Mouse (Mus musculus) liver, embryonic 16.5 days (tissue): ENCODE measurements around the gene 1700092M07Rik. TPM values are rescaled to one million over a fixed set of nuclear protein-coding genes. Genes with fewer than 3 reads are reported as not detected.
"Not testable (repeated sequence)": the region's sequence is repeated elsewhere in the genome, so short reads cannot be mapped to it uniquely, and the experiment has no call there.

Source experiments
- ATAC-seq: fragments of 200-750 bp; cut with Nextera tagmentation; 2 replicates; pipeline ENCODE4 v1.8.0; 2017; ENCODE audit warnings: low read depth, mild to moderate bottlenecking, moderate number of reproducible peaks, moderate library complexity
- H3K27ac ChIP-seq: fragments of 300-500 bp; sonication (generic); 2 replicates; pipeline ENCODE4 v1.5.1; 2014; ENCODE audit warnings: mild to moderate bottlenecking, low read length
- H3K27me3 ChIP-seq: fragments of 300-500 bp; sonication (generic); 2 replicates; pipeline ENCODE4 v1.6.1; 2014; ENCODE audit warnings: low read depth, low read length, mixed read lengths; ENCODE audit not compliant: control insufficient read depth, insufficient read depth
- H3K36me3 ChIP-seq: fragments of 300-500 bp; sonication (generic); 2 replicates; pipeline ENCODE4 v1.6.1; 2014; ENCODE audit warnings: mild to moderate bottlenecking; ENCODE audit not compliant: control insufficient read depth, insufficient read depth
- H3K4me1 ChIP-seq: fragments of 300-500 bp; sonication (generic); 2 replicates; pipeline ENCODE4 v1.6.1; 2014; ENCODE audit warnings: low read depth, low read length, mixed read lengths; ENCODE audit not compliant: control insufficient read depth
- H3K4me2 ChIP-seq: fragments of 300-500 bp; sonication (generic); 2 replicates; pipeline ENCODE4 v1.6.1; 2014; ENCODE audit warnings: low read depth, low read length, mixed read lengths
- H3K4me3 ChIP-seq: fragments of 300-500 bp; sonication (generic); 2 replicates; pipeline ENCODE4 v1.5.1; 2014; ENCODE audit warnings: low read depth, mild to moderate bottlenecking, low read length
- H3K9ac ChIP-seq: fragments of 300-500 bp; sonication (generic); 2 replicates; pipeline ENCODE4 v1.6.1; 2014; ENCODE audit warnings: low read depth, low read length
- H3K9me3 ChIP-seq: fragments of 300-500 bp; sonication (generic); replicated peaks from 2 replicates; pipeline ENCODE4 v1.6.1; 2016; ENCODE audit warnings: low read length; ENCODE audit not compliant: control insufficient read depth
- WGBS: fragments of 180-500 bp; shearing (Covaris S2); extraction: QIAGEN DNeasy Blood & Tissue Kit; methylation state at CpG from one replicate; pipeline ENCODE4 v1.1.7; 2014; ENCODE audit not compliant: insufficient replicate concordance; 5-methylcytosine and 5-hydroxymethylcytosine counted together
- polyA plus RNA-seq: library from polyadenylated mRNA; unstranded; fragments of >200 nt; fragmentation: Nextera tagmentation; extraction: Ambion mirVana; gene quantifications from 2 replicates; pipeline ENCODE4 v1.2.1, GENCODE M21; 2015

1700092M07Rik gene
- polyA plus RNA-seq, 1 experiment from 2014 or later, result 0.45 TPM

DNA sequence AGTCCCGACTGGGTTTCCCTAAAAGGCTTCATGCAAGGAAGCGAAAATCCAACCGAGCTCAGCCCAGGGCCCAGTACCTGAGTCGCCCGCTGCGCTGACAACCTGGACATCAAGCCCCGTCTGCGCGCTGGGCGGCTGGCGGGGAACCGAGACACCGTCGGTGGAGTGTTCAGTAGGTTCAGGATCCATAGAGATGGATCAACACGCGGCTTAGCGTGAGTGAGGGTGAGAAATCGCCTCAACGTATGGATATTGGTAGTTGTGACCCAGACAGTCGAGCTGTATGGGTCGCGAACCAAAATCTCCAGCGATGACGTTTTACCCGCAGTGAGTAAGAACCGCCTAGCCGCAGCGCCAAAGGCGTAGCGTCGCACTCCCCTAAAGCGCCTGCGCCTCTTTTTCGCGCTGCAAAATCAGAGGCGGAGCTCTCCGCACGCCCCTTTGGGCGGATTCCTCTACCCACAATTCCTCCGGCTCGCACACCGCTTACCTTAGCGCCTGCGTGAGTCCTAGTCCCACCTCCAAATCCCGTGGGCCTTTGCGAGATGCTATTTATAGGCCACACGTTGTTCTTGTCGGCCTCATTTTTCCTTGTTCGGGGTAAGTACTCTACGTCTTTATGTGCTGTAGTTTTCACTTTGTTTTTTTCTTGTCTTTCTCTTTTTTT, 17.5 kb upstream of the 1700092M07Rik start, which contains the start of gene Slc3a2:
Gene Slc3a2, minus strand, starts transcription at position 463 of the 667 bp plus-strand sequence.
- ATAC-seq, result peak; percentile 95
- Histone ChIP-seq H3K27me3 (no peaks in the 10 kb centered on the region), H3K27ac (peak within 1 kb of the TSS; percentile 100), H3K4me3 (peak within 1 kb of the TSS; percentile 70), H3K4me2 (peak within 1 kb of the TSS; percentile 86), H3K9ac (peak within 1 kb of the TSS; percentile 95), H3K9me3 (no peaks in the 10 kb centered on the region), H3K36me3 (peaks cover 30% of the 10 kb centered on the region), H3K4me1 (peaks cover 35% of the 10 kb centered on the region)
- WGBS, result under 1% methylated on average over 50 of the region's 50 CpGs

GRCm38 (mm10) chr19:8723574-8724346, 16.8 kb upstream of the 1700092M07Rik start:
- Histone ChIP-seq H3K9ac (peak overlapping the region; percentile 72), H3K27me3 (no peaks in the 10 kb centered on the region), H3K4me1 (peaks cover 31% of the 10 kb centered on the region), H3K9me3 (no peaks in the 10 kb centered on the region), H3K36me3 (peaks cover 30% of the 10 kb centered on the region), H3K4me3 (peak overlapping the region; percentile 70), H3K4me2 (peak overlapping the region; percentile 86), H3K27ac (peak overlapping the region; percentile 100)
- under 1% methylated on average over 20 of the region's 20 CpGs for WGBS
- ATAC-seq, result no peak

DNA sequence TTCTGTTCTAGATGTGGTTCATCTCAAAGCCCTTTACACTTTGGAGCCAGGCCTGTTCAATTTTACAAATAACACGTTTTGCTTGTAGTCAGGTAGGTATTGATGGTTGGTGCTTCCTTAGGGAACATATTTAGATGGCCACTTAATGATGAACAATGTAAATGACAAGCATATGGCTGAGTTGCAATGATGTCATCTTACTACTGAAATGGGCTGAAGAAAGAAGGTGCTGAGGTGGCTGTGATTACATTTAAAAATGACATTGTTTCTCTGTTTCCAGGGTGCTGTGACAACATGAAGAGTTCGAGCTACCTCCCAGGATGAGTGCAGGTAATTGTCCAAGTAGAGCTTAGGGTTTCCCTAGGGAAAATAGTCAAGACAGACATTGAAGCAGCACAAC, 16.1 kb upstream of the 1700092M07Rik start:
- H3K27ac ChIP-seq, result peak overlapping the region; percentile 100
- peak overlapping the region; percentile 70 for H3K4me3 ChIP-seq
- no peaks in the 10 kb centered on the region for H3K9me3 ChIP-seq
- H3K36me3 ChIP-seq, result peaks cover 30% of the 10 kb centered on the region
- no peak for ATAC-seq
- H3K9ac ChIP-seq, result peak overlapping the region; percentile 72
- peak overlapping the region; percentile 86 for H3K4me2 ChIP-seq
- no peaks in the 10 kb centered on the region for H3K27me3 ChIP-seq
- 1% methylated on average over 2 of the region's 2 CpGs for WGBS
- peaks cover 30% of the 10 kb centered on the region for H3K4me1 ChIP-seq

DNA sequence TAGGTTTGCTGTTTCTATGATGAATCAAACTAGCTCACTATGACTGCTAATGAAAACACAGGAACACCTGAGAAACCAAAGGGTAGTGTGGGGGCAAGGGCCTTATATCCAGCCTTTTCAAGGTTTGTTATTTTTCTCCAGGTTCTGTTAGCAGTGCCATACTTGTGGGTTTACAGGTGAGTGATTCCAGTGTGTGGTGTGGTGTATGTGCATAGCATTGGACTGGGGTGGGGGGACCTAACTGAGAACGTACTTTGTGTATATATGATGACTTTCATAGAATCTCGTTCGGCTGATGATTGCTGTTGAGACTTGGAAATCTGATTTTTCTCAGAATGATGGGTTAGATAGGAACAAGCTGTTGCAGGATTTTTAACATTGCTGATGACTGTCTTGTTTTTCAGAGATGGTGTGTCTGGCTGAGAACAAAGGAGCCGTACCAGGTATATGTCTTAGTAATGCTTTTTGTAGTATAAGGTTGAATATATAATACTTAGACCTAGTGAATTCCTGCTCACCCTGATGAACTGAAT, 15.4 kb upstream of the 1700092M07Rik start:
- 29% methylated on average over 4 of the region's 4 CpGs for WGBS
- no peaks in the 10 kb centered on the region for H3K9me3 ChIP-seq
- ATAC-seq, result no peak
- H3K27ac ChIP-seq, result peak overlapping the region; percentile 100
- H3K9ac ChIP-seq, result peak overlapping the region; percentile 72
- peak overlapping the region; percentile 70 for H3K4me3 ChIP-seq
- H3K4me2 ChIP-seq, result peak overlapping the region; percentile 86
- no peaks in the 10 kb centered on the region for H3K27me3 ChIP-seq
- peaks cover 30% of the 10 kb centered on the region for H3K4me1 ChIP-seq
- H3K36me3 ChIP-seq, result peaks cover 30% of the 10 kb centered on the region

GRCm38 (mm10) chr19:8726609-8727390, 13.7 kb upstream of the 1700092M07Rik start:
- Histone ChIP-seq H3K4me3 (no peak overlapping the region), H3K4me1 (peaks cover 21% of the 10 kb centered on the region), H3K4me2 (no peak overlapping the region), H3K27ac (no peak overlapping the region), H3K9ac (no peak overlapping the region), H3K9me3 (no peaks in the 10 kb centered on the region), H3K36me3 (peaks cover 30% of the 10 kb centered on the region), H3K27me3 (no peaks in the 10 kb centered on the region)
- WGBS, result 13% methylated on average over 3 of the region's 3 CpGs
- ATAC-seq, result no peak

DNA sequence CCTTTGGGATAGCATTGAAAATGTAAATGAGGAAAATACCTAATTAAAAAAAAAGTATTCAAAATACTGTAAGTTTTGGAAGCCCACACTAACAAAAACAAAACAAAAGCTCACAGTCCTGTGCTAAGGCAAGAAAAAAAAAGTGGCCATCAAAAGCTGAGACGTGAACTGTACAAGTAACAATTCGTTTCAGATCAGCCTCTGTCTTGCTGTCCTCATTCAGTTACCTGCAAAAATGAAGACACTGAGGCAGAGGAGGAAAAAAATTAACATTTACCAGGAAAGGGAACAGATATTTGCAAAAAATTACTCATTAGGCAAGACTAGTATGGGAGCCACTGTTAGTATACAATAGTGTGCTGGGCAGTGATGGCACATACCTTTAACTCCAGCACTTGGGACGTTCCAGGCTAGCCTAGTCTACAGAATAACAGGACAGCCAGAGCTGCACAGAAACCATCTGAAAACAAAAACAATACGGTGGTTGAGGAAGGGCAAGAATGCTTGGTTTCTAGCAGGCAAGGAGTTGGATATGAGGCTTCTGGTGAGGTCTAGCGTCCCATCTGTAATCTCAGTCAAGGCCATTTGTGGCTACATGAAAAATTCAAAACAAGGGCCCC, 12.9 kb upstream of the 1700092M07Rik start:
- no peak overlapping the region for H3K9ac ChIP-seq
- 9% methylated on average over 5 of the region's 5 CpGs for WGBS
- no peaks in the 10 kb centered on the region for H3K9me3 ChIP-seq
- no peak for ATAC-seq
- H3K4me2 ChIP-seq, result no peak overlapping the region
- H3K36me3 ChIP-seq, result peaks cover 30% of the 10 kb centered on the region
- no peak overlapping the region for H3K4me3 ChIP-seq
- no peaks in the 10 kb centered on the region for H3K27me3 ChIP-seq
- 0 out of 2 replicates have a peak overlapping the region, but pooled peaks have one; percentile 0 for H3K27ac ChIP-seq
- H3K4me1 ChIP-seq, result peaks cover 17% of the 10 kb centered on the region

DNA sequence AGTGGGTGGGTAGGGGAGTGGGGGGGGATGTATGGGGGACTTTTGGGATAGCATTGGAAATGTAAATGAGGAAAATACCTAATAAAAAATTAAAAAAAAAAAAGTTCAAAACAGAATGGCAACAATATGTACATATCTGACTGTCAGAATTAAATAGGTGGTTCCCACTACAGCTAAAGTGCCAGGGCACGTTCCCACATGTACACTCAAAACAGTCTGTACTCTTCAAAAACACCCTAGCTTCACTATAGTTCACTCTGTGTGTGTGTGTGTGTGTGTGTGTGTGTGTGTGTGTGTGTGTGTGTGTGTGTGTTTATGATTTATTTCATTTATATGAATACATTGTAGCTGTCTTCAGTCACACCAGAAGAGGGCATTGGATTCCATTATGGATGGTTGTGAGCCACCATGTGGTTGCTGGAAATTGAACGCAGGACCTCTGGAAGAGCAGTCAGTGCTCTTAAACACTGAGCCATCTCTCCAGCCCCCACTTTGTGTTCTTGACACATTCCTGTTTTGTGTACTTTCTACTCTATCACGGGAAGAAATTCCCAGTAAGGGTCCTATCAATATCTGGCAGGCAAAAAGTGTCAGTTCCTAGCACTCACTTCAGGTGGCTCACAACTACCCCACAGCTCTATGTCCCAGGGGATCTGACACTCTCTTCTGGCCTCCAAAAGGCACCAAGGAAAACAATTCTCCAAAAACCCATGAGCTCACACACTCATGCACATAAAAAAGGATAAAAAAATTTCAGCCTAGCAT, 12.0 kb upstream of the 1700092M07Rik start:
- H3K4me2 ChIP-seq, ATAC-seq, H3K27ac ChIP-seq, H3K9ac ChIP-seq, H3K9me3 ChIP-seq, H3K4me3 ChIP-seq, H3K27me3 ChIP-seq: not testable (repeated sequence)
- peaks cover 17% of the 10 kb centered on the region for H3K4me1 ChIP-seq
- peaks cover 30% of the 10 kb centered on the region for H3K36me3 ChIP-seq
- 49% methylated on average over 3 of the region's 3 CpGs for WGBS

DNA sequence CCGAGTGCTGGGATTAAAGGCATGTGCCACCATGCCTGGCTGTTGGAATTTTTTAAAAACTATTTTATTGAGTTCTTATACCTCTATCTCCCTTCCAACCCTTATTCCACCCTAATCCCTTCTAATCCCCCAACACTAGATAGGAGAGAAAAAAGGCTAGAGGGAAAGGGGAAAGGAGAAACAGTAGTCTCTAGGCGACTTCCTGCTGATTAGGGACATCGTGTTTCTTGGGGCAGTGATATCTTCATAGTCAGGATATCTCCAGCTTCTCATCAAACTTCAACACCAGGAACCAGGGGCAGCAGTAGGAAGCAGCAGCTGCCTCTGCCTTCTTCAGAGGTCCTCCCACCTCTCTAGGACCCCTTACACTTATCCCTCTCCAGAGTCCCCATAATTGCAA, 6.2 kb upstream of the 1700092M07Rik start:
- H3K9me3 ChIP-seq, result no peaks in the 10 kb centered on the region
- no peak for ATAC-seq
- no peak overlapping the region for H3K9ac ChIP-seq
- no peak overlapping the region for H3K4me3 ChIP-seq
- H3K4me2 ChIP-seq, result no peak overlapping the region
- H3K4me1 ChIP-seq, result peaks cover 9% of the 10 kb centered on the region
- whole genome bisulfite sequencing, result 24% methylated on average over 3 of the region's 3 CpGs
- H3K27me3 ChIP-seq, result no peaks in the 10 kb centered on the region
- no peak overlapping the region for H3K27ac ChIP-seq
- H3K36me3 ChIP-seq, result peaks cover 4% of the 10 kb centered on the region
